Mouse (Mus musculus): Measurements from ENCODE around the gene Tnc.

The Tnc gene

GRCm38 (mm10) chr4:64025591-64025990 lies 21.2 kb downstream of the Tnc start:
- DNase-seq (ENCODE audit: low spot score in 2 of 2), result no peak

GRCm38 (mm10) chr4:64024041-64024779 lies 22.6 kb downstream of the Tnc start:
- no peak for DNase-seq (ENCODE audit: low spot score in 2 of 2)

- no peak for DNase-seq (ENCODE audit: low spot score in 2 of 2)
Observed at GRCm38 (mm10) chr4:64020930-64021589, 25.8 kb downstream of the Tnc start.

GRCm38 (mm10) chr4:64020151-64020550 lies 26.7 kb downstream of the Tnc start:
- no peak for DNase-seq (ENCODE audit: low spot score in 2 of 2)

GRCm38 (mm10) chr4:64011308-64011707 lies 35.5 kb downstream of the Tnc start:
- no peak for DNase-seq (ENCODE audit: low spot score in 2 of 2)

GRCm38 (mm10) chr4:64009936-64010335 lies 36.9 kb downstream of the Tnc start:
- DNase-seq (ENCODE audit: low spot score in 2 of 2), result no peak

- no peak for DNase-seq (ENCODE audit: low spot score in 2 of 2)
Observed at GRCm38 (mm10) chr4:64005198-64005597, 41.6 kb downstream of the Tnc start.

- DNase-seq (ENCODE audit: low spot score in 2 of 2), result no peak
Observed at GRCm38 (mm10) chr4:64003677-64004076, 43.1 kb downstream of the Tnc start.

- no peak for DNase-seq (ENCODE audit: low spot score in 2 of 2)
Observed at GRCm38 (mm10) chr4:64002168-64002567, 44.6 kb downstream of the Tnc start.

- no peak for DNase-seq (ENCODE audit: low spot score in 2 of 2)
Observed at GRCm38 (mm10) chr4:64000788-64001187, 46.0 kb downstream of the Tnc start.

GRCm38 (mm10) chr4:64000293-64000692 lies 46.5 kb downstream of the Tnc start:
- no peak for DNase-seq (ENCODE audit: low spot score in 2 of 2)

- no peak for DNase-seq (ENCODE audit: low spot score in 2 of 2)
Observed at GRCm38 (mm10) chr4:63993462-63994113, 53.2 kb downstream of the Tnc start.

GRCm38 (mm10) chr4:63990216-63990615 lies 56.6 kb downstream of the Tnc start:
- DNase-seq (ENCODE audit: low spot score in 2 of 2), result no peak

- no peak for DNase-seq (ENCODE audit: low spot score in 2 of 2)
Observed at GRCm38 (mm10) chr4:63988090-63988489, 58.7 kb downstream of the Tnc start.

- no peak for DNase-seq (ENCODE audit: low spot score in 2 of 2)
Observed at GRCm38 (mm10) chr4:63986576-63986975, 60.2 kb downstream of the Tnc start.

- DNase-seq (ENCODE audit: low spot score in 2 of 2), result no peak
Observed at GRCm38 (mm10) chr4:63983098-63983445, 63.7 kb downstream of the Tnc start.

- DNase-seq (ENCODE audit: low spot score in 2 of 2), result no peak
Observed at GRCm38 (mm10) chr4:63982425-63983097, 64.3 kb downstream of the Tnc start.

- no peak for DNase-seq (ENCODE audit: low spot score in 2 of 2)
Observed at GRCm38 (mm10) chr4:63980211-63980794, 66.5 kb downstream of the Tnc start.

- no peak for DNase-seq (ENCODE audit: low spot score in 2 of 2)
Observed at GRCm38 (mm10) chr4:63979635-63980034, 67.2 kb downstream of the Tnc start.

- DNase-seq (ENCODE audit: low spot score in 2 of 2), result no peak
Observed at GRCm38 (mm10) chr4:63972536-63972935, 74.3 kb downstream of the Tnc start.

- no peak for DNase-seq (ENCODE audit: low spot score in 2 of 2)
Observed at GRCm38 (mm10) chr4:63971762-63972161, 75.1 kb downstream of the Tnc start.

- DNase-seq (ENCODE audit: low spot score in 2 of 2), result no peak
Observed at GRCm38 (mm10) chr4:63970925-63971324, 75.9 kb downstream of the Tnc start.

Measured in frontal cortex, postnatal 14 days (tissue).